9 mouse cellular contexts compared by ENCODE assay signal in the genomic region with DNA sequence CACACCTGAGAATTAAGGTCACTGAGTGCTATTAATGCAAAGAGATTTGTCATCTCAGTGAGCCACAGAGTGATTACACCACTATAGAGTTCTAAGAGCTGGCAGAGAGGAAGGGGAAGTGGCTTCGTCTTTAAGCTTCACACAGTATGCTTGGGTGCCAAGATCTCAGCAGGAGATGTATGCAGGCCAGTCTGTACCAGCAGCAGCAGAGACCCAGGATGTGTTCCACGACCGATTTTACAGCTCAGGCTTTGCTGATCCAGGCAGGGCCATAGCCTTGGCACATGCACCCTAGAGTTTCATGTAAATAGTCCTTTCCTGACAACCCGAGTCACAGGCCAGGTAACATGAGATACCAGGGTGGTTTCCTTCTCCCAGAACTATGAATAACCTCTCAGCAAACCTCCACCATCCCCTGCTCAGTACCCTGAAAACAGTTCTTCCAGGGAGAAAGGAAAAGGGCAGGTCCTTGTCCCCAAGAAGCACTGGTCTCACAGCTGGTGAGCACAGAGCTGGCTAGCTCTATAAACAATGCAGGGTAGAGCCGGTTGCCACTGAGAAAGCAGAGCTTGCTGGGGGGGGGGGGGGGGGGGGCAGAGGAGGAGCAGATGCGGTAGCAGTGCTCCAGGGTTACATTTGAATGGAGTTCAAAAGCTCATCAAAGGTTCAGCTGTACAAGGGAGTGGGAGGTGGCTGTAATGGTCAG.
DNase-seq lines count a peak whose midpoint lies in the region; ATAC-seq lines count a peak whose summit lies in the region.
"Had no signal": no experiment of that assay in that cellular context is flagged by ENCODE, and none has a peak within 500 bp of the region (broad histone marks: within the 10 kb centered on the region; RNA-seq: fewer than 3 reads in every experiment).

No protein-coding gene starts in this region.

- no peak overlapping the region for H3K9ac ChIP-seq in kidney, embryonic 16.5 days (replicated peaks; ENCODE audit: low read length)
- H3K9ac ChIP-seq in intestine, embryonic 15.5 days = no peak overlapping the region
- H3K9ac ChIP-seq: liver, embryonic 15.5 days had no signal

- 0 out of 2 replicates have a peak, but pooled peaks have one; percentile 35 for ATAC-seq in kidney, embryonic 16.5 days (ENCODE audit: low FRiP score, low TSS enrichment)
- peak; percentile 98 for ATAC-seq in granulocyte monocyte progenitor cell, adult 5-6 weeks (replicated peaks; ENCODE audit: poor library complexity, severe bottlenecking)
- ATAC-seq in intestine, embryonic 15.5 days = no peak

- H3K4me3 ChIP-seq in kidney, embryonic 16.5 days (ENCODE audit: low read length) = no peak overlapping the region
- no peak overlapping the region for H3K4me3 ChIP-seq in intestine, embryonic 15.5 days (replicated peaks)
- H3K4me3 ChIP-seq: liver, embryonic 15.5 days had no signal

- H3K4me1 ChIP-seq in kidney, embryonic 16.5 days (ENCODE audit: insufficient read depth, low read length) = no peaks in the 10 kb centered on the region
- H3K4me1 ChIP-seq in intestine, embryonic 15.5 days (replicated peaks) = no peaks in the 10 kb centered on the region
- H3K4me1 ChIP-seq: liver, embryonic 15.5 days had no signal

- no peaks in the 10 kb centered on the region for H3K36me3 ChIP-seq in kidney, embryonic 16.5 days (ENCODE audit: insufficient read depth, low read length)
- H3K36me3 ChIP-seq in intestine, embryonic 15.5 days = no peaks in the 10 kb centered on the region
- H3K36me3 ChIP-seq: liver, embryonic 15.5 days had no signal

- 8% methylated on average over 6 of the region's 6 CpGs for WGBS in kidney, embryonic 16.5 days
- 21% methylated on average over 6 of the region's 6 CpGs for WGBS in intestine, embryonic 15.5 days

- H3K27ac ChIP-seq in kidney, embryonic 16.5 days (ENCODE audit: low read length) = no peak overlapping the region
- H3K27ac ChIP-seq in intestine, embryonic 15.5 days = no peak overlapping the region
- H3K27ac ChIP-seq: liver, embryonic 15.5 days had no signal

- DNase-seq in kidney, adult 9 months = no peak
- DNase-seq in R1 (ENCODE audit: low read depth, low spot score) = peak; percentile 37
- peak; percentile 86 for DNase-seq in skeletal muscle tissue, adult 2 months (ENCODE audit: low read depth, low spot score)
- DNase-seq in layer of hippocampus, postnatal 14 days (ENCODE audit: low spot score in 2 of 2) = no peak
- DNase-seq in layer of hippocampus, adult 9-10 months (ENCODE audit: low spot score) = no peak

- peaks cover 3% of the 10 kb centered on the region for H3K9me3 ChIP-seq in kidney, embryonic 16.5 days (ENCODE audit: low read length)
- H3K9me3 ChIP-seq in intestine, embryonic 15.5 days = no peaks in the 10 kb centered on the region
- H3K9me3 ChIP-seq: liver, embryonic 15.5 days had no signal

- H3K4me2 ChIP-seq in kidney, embryonic 16.5 days (replicated peaks; ENCODE audit: low read depth, low read length) = no peak overlapping the region
- H3K4me2 ChIP-seq in intestine, embryonic 15.5 days (replicated peaks) = no peak overlapping the region
- H3K4me2 ChIP-seq: liver, embryonic 15.5 days had no signal

- no peaks in the 10 kb centered on the region for H3K27me3 ChIP-seq in kidney, embryonic 16.5 days (ENCODE audit: insufficient read depth, low read length)
- no peaks in the 10 kb centered on the region for H3K27me3 ChIP-seq in intestine, embryonic 15.5 days (replicated peaks)
- H3K27me3 ChIP-seq: liver, embryonic 15.5 days had no signal

Comparison
In these comparisons a context has a peak if more than half of its experiments do, and no peak if none do; other contexts are left out.
1. DNase-seq: peak in R1 (single experiment) and skeletal muscle tissue, adult 2 months (single experiment); none in kidney, adult 9 months (single experiment), layer of hippocampus, postnatal 14 days (0 of 2) and layer of hippocampus, adult 9-10 months (single experiment).